Mouse (Mus musculus): ENCODE results near the gene Pecam1.

DNA sequence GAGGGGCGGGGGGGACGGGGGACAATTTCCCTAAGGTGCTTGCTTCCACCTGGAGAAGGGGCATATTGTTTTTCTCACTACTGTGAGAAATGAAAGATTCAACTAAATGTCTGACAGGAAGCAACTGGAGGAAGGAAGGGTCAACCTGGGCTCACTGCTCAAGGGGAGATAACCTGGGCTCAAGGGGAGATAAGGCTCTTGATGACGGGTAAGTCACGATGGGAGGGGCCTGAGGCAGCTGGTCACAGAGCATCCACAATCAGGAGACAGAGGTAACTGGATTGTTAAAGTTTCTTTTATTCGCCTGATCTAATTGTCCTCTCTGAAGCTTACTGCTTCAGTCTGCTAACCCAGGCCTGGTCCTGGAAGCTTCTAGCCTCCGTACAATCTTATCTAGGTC is 2.9 kb upstream of the Pecam1 start:
- TF ChIP-seq EP300 (IDR thresholded peaks at IDR 0.05; ENCODE audit: insufficient read depth, low read depth, low read length) (no peak), CTCF (IDR thresholded peaks at IDR 0.05; ENCODE audit: low read depth, low read length) (no peak)
